In the genomic region with DNA sequence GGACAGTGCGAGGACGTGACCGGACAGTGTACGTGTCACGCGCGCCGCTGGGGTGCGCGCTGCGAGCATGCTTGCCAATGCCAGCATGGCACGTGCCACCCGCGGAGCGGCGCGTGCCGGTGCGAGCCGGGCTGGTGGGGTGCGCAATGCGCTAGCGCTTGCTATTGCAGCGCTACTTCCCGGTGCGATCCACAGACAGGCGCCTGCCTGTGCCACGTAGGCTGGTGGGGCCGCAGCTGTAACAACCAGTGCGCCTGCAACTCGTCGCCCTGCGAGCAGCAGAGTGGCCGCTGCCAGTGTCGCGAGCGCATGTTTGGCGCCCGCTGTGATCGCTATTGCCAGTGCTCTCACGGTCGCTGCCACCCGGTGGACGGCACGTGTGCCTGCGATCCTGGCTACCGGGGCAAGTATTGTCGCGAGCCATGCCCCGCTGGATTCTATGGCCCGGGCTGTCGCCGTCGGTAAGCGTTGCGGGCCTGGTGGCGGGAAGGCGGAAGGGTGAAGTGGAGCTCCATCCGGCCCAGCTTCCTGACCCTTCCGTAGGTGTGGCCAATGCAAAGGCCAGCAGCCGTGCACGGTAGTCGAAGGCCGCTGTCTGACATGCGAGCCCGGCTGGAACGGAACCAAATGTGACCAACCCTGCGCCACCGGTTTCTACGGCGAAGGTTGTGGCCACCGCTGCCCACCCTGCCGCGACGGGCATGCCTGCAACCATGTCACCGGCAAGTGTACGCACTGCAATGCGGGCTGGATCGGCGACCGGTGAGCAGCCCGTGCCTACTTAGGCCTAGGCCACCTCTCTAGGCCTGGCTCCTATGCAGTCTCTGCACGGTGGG, we compare ENCODE assay signal across 8 mouse cellular contexts. TPM values are rescaled to one million over a fixed set of nuclear protein-coding genes. Genes with fewer than 3 reads are reported as not detected.
DNase-seq lines count a peak whose midpoint lies in the region; ATAC-seq and TF ChIP-seq lines count a peak whose summit lies in the region.
"Had no signal": no experiment of that assay in that cellular context is flagged by ENCODE, and none has a peak within 500 bp of the region (broad histone marks: within the 10 kb centered on the region; RNA-seq: fewer than 3 reads in every experiment).

No protein-coding gene starts in this region.

- H3K9ac ChIP-seq in heart, embryonic 13.5 days, result peak overlapping the region; percentile 76

- peaks cover 41% of the 10 kb centered on the region for H3K27me3 ChIP-seq in spleen, adult 2 months (ENCODE audit: control insufficient read depth, insufficient read depth, low read length)
- peaks cover 96% of the 10 kb centered on the region for H3K27me3 ChIP-seq in heart, embryonic 13.5 days (replicated peaks)

- no peak for TF ChIP-seq CTCF in spleen, adult 2 months (IDR thresholded peaks at IDR 0.05; ENCODE audit: extremely low read depth, insufficient read depth, insufficient read length, insufficient replicate concordance)

- no peak for DNase-seq in spleen, adult 2 months (ENCODE audit: low read depth in 1 of 2, low spot score in 2 of 2)
- no peak for DNase-seq in spleen, postnatal 14 days (ENCODE audit: low spot score in 2 of 2)
- peak; percentile 51 to 63 for DNase-seq in cerebellum, postnatal 10 days
- peak; percentile 56 to 61 for DNase-seq in layer of hippocampus, postnatal 10 days (ENCODE audit: low spot score in 2 of 2)
- peak; percentile 60 to 68 for DNase-seq in lung, postnatal 4 days
- peak; percentile 54 to 55 for DNase-seq in right cerebral cortex, postnatal 36 days (ENCODE audit: low spot score in 2 of 2)

- H3K4me3 ChIP-seq in spleen, adult 2 months (ENCODE audit: extremely low read depth, insufficient read depth, insufficient read length), result peak overlapping the region; percentile 40; the same call in 1 of the 2 replicates
- H3K4me3 ChIP-seq in heart, embryonic 13.5 days, result peak overlapping the region; percentile 51

- TF ChIP-seq POLR2A in spleen, adult 2 months (IDR thresholded peaks at IDR 0.05; ENCODE audit: low read depth, low read length), result no peak

- H3K9me3 ChIP-seq in heart, embryonic 13.5 days, result no peaks in the 10 kb centered on the region

- 6% methylated on average over 83 of the region's 83 CpGs for WGBS in spleen, adult 2 months
- WGBS in heart, embryonic 13.5 days, result 7% methylated on average over 83 of the region's 83 CpGs

- H3K27ac ChIP-seq in spleen, adult 2 months (ENCODE audit: insufficient read depth, low read length), result no peak overlapping the region
- no peak overlapping the region for H3K27ac ChIP-seq in heart, embryonic 13.5 days (replicated peaks)
- H3K27ac ChIP-seq: macrophage had no signal

- ATAC-seq in heart, embryonic 13.5 days (ENCODE audit: extremely low read depth, insufficient number of reproducible peaks, low FRiP score, low TSS enrichment), result no peak

- H3K36me3 ChIP-seq in spleen, adult 2 months (ENCODE audit: control insufficient read depth, insufficient read depth, low read length), result no peaks in the 10 kb centered on the region
- peaks cover 15% of the 10 kb centered on the region for H3K36me3 ChIP-seq in heart, embryonic 13.5 days

- H3K4me1 ChIP-seq in spleen, adult 2 months (ENCODE audit: control insufficient read depth, insufficient read depth, insufficient read length), result peaks cover 28% of the 10 kb centered on the region
- peaks cover 87% of the 10 kb centered on the region for H3K4me1 ChIP-seq in heart, embryonic 13.5 days

- peak overlapping the region; percentile 73 for H3K4me2 ChIP-seq in heart, embryonic 13.5 days

RNA-seq across cellular contexts. Expression of a gene that starts 6.0 kb away (rescaled TPM):
- polyA plus RNA-seq in spleen, adult 2 months (2012; rRNA removed), result 27.6 and 40.8 TPM in 2 replicates
- 7.0 and 8.2 TPM in 2 replicates for polyA plus RNA-seq in heart, embryonic 13.5 days (2015; fragmentation: Nextera tagmentation; extraction: Ambion mirVana)
- 1 to 10 TPM; 4.7 to 5.0 TPM for total RNA-seq in layer of hippocampus, postnatal 10 days (2021)

RNA-seq across cellular contexts. Expression of a gene that starts 29.9 kb away (rescaled TPM):
- not detected in 2 replicates for polyA plus RNA-seq in spleen, adult 2 months (2012; rRNA removed)
- polyA plus RNA-seq in heart, embryonic 13.5 days (2015; fragmentation: Nextera tagmentation; extraction: Ambion mirVana), result not detected in 2 replicates
- 1 to 10 TPM; 4.5 to 5.8 TPM for total RNA-seq in layer of hippocampus, postnatal 10 days (2021)
- polyA plus RNA-seq: macrophage had no signal

RNA-seq across cellular contexts. Expression of a gene that starts 35.1 kb away (rescaled TPM):
- 10.0 and 11.2 TPM in 2 replicates for polyA plus RNA-seq in spleen, adult 2 months (2012; rRNA removed)
- 1.1 and 1.8 TPM in 2 replicates for polyA plus RNA-seq in heart, embryonic 13.5 days (2015; fragmentation: Nextera tagmentation; extraction: Ambion mirVana)
- total RNA-seq in layer of hippocampus, postnatal 10 days (2021), result 1 to 10 TPM; 7.5 to 9.2 TPM

RNA-seq across cellular contexts. Expression of a gene that starts 43.6 kb away (rescaled TPM):
- polyA plus RNA-seq in spleen, adult 2 months (2012; rRNA removed), result 20.0 and 25.5 TPM in 2 replicates
- 40.6 and 43.9 TPM in 2 replicates for polyA plus RNA-seq in heart, embryonic 13.5 days (2015; fragmentation: Nextera tagmentation; extraction: Ambion mirVana)
- total RNA-seq in layer of hippocampus, postnatal 10 days (2021), result 100 to 1,000 TPM; 108 TPM

Comparison
In these comparisons a context has a peak if more than half of its experiments do, and no peak if none do; other contexts are left out.
1. DNase-seq: peak in cerebellum, postnatal 10 days (2 of 2), layer of hippocampus, postnatal 10 days (2 of 2), lung, postnatal 4 days (2 of 2) and right cerebral cortex, postnatal 36 days (2 of 2); none in spleen, adult 2 months (0 of 2) and spleen, postnatal 14 days (0 of 2).